Mouse (Mus musculus): ENCODE measurements around the gene Myh9.

Gene Myh9

DNA sequence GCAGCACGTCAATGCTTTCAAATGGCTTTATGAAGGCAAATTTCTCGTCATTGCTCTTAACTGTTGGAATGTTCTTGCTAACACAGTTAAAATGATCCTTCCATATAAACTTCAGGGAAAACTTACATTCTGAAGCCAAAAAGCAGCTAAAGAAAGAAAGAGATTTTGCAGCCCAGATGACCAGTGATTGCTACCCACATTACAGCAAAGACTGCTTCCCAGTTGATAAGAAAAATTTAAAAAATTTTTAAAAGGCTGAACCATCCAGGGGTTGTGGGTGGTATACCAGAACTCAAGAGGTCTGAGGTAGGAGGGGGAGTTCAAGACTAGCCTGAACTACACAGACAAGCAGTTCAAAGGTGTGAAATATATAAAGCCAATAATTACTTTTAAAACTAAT, 1.1 kb upstream of the Myh9 start:
- peak; percentile 44 for DNase-seq (ENCODE audit: low read depth)

- peak; percentile 72 for DNase-seq (ENCODE audit: low read depth)
Observed at GRCm38 (mm10) chr15:77841361-77842046, 471 bp downstream of the Myh9 start.

- peak; percentile 50 for DNase-seq (ENCODE audit: low read depth)
Observed at GRCm38 (mm10) chr15:77840450-77841360, 1.3 kb downstream of the Myh9 start.

DNA sequence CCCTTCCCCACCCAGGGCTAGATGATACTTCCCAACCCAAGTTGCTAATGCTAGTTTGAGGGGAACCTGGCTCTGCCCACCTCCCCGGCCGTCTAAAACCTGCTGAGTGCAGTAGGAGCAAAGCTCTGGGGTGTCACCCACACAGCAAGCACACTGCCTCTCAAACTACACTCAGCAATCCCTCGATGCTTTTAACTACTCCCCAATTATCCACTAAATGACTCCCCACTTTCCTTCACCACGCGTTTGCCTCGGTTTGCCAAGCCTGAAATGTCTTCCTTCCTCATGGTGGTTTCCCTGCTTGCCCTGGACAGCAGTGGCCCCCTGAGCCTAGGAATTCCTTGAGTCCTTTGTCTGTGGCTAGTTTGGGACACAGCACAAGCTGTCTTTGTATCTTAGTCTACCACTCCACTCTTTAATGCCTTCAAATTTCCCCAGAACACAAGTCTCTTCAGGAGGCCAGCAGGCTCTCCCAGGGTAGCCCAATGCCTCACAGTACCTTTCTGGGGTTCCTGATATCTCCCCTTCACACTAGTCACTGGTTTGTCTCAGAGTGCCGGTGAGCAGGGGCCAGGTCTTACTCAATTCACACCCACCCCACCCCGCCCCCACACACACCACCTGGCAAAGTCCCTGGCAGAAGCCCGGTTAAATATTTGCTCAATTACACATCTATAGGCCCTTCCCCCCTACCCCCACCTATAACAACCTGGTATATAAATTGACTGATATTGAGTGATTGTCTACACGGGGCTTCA, 2.3 kb downstream of the Myh9 start:
- DNase-seq (ENCODE audit: low read depth) = peak; percentile 45

GRCm38 (mm10) chr15:77838530-77839387, 3.2 kb downstream of the Myh9 start:
- peak; percentile 21 for DNase-seq (ENCODE audit: low read depth)

DNA sequence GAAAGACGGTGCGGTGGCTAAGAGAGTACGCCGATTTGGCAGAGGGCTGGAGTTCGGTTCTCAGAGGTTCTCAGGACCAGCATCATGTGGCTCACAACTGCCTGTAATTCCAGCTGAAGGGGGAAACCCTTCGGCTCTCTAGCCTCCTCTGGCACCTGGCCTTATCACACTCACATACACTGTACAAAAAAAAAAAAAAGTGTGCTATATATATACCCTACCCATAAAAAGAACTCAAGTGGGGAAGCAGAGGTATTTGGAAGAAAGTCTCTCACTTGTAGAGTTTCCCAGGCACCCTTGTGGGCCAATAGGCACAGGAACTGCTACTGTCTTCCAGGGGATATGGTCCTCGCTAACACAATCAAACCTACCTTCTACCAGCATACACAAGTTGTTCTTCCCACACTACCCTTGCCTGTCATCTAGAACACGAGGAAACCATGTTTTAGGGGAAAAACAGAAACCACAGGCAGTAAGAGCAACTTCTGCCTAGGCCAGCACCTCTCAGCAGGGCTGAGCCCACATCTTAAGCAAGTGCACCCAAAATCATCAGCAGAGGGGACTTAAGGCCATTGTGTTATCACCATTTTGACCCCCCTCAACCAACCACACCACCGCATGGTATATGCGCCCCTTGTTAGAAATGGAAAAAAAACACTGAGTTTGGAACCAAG, 4.4 kb downstream of the Myh9 start:
- DNase-seq (ENCODE audit: low read depth) = no peak

DNA sequence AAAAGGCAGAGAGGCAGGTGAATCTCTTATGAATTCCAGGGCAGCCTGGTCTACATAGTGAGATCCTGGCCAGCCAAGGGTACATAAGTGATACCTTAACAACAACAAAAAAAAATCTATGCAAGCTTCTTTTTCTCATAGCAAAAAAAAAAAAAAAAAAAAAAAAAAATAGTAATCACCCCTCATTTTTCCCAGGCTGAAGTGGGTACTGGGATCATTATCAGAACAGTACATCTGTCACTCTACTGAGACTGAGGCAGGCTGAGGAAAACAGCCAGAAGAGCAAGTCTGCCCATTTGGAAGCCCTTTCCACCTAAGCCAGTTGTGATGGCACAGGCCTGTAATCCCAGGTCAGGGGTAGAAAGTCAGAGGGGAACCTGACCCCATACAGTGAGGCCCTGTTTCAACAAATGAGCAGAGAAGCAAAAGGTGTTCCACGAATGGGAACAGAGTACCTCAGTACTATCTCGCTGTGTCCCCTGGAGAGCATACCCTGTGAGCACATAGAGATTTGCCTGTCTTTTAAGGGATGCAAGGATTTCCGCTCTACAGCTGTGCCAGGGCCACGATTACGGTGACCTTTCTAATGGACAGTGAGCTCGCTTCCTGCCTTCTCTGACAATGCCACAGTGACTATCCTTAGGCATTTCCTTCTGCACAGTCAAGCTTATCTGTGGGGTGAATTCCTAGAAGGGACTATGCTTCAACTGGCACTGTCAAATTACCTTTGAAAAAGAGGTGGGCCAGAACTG, 5.1 kb downstream of the Myh9 start:
- DNase-seq (ENCODE audit: low read depth) = no peak

GRCm38 (mm10) chr15:77835930-77836653, 5.9 kb downstream of the Myh9 start:
- peak; percentile 94 for DNase-seq (ENCODE audit: low read depth)

DNA sequence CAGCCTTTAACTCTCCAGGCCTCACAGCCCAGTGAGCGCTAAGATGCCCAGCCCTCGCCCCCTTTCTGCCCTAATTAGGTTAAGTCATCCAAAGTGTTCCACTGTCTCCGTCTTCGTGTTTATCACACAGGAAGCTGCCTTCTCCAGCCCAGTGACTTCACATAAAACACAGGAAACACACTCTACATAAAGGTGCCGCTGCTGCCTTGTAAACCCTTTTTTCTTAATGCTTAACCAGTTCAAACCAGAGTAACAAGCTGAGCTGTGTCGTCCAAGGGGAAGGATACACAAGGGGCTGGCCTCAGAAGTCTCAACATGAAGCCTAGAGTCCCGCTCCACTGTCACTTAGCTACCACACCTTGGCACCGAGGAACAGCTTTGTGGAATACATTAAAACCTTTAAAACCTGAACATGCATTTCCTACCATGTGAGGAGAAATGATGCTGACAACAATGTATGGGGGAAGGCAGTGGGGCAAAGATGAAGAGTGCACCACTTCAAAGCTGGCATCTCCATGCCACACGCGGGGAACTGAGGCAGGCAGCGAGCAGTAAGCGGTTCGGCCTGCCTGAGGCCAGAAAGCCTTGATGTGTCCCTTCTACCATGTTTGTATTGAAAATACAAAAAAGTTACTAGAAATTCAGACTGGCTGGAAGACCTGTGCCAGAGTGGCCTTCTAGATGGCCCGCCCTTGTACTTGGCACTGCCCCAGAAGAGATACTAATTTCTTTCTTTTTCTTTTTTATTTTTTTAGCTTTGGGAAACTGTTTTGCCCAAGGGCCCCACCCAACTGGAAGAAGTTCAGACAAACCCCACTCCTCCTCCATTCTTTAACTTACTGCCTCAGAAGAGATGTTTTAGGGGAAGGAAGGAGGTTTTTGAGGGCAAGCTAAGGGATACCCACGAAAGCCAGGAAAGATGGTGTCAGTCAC, 7.4 kb downstream of the Myh9 start:
- no peak for DNase-seq (ENCODE audit: low read depth)

GRCm38 (mm10) chr15:77833731-77834130, 8.2 kb downstream of the Myh9 start:
- DNase-seq (ENCODE audit: low read depth) = no peak

DNA sequence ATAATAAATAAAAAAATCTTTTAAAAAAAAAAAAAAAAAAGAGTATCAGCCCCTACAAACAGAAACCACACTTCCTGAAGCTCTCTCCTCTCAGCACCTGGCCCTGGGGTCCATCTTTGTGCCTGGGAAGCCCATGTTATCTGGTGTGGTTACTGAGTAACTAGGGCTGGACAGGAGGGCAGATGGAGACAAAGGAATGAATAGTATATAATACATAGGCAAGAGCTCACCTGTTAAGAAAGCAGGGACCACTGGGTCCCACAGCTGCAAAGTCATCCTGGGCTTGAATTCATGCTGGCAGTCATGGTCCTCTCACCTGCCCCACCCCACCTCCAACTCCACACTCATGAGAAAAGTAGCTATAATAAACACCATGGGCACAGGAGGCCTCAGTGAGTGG, 8.9 kb downstream of the Myh9 start:
- no peak for DNase-seq (ENCODE audit: low read depth)

GRCm38 (mm10) chr15:77832458-77832904, 9.5 kb downstream of the Myh9 start:
- DNase-seq (ENCODE audit: low read depth) = peak; percentile 50

DNA sequence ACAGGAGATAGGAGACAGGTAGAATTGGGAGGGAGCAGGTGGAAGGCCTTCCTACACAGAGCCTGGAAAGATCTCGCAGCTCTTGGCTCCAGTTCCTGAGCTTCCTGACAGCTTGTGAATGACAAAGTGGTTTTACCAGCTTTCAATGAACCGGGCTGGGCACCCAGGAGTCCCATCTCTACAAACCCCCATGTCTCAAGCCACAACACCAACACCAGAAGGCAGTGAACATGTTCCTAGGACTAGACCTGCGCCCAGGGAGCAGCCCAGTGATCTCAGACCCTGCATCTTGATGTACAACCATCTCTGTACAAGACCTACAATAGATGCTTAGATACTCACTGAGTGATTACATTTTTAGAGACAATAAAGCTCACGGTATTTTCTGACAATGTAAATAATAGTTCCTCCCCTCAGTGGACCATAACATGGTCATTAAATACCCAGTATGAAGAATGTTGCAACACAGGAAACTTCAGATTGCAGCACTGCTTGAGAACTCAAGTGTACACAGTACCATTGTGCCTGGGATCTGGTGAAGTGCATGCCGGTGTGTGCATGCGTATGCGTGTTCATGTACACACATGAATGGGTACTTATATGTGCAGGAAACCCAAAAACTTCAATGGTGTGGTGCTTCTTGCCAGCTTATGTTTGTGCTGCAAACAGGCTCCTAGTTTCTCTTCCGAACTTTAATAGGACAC, 10.1 kb downstream of the Myh9 start:
- no peak for DNase-seq (ENCODE audit: low read depth)

DNA sequence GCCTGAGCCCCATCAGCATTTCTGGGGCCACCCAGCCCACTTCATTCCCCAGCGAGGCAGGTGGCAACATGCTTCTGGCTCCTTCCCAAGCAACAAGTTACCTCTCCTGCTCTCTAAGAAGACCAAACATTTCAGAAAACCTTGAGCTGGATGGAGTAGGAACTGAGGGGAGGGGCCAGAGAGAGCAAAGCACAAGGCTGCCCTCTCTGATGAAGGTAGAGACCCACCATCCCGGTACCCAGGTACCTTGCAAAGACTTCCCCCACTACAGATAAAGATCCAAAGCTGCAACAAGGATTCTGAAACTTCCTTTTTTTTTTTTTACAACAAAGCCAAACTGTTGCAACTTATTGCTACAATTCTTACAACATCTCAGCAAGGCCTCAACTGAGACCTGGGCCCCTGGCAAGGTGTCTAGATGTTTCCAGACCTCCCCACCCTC, 10.8 kb downstream of the Myh9 start:
- no peak for DNase-seq (ENCODE audit: low read depth)

GRCm38 (mm10) chr15:77830481-77831137, 11.4 kb downstream of the Myh9 start:
- DNase-seq (ENCODE audit: low read depth) = no peak

GRCm38 (mm10) chr15:77829542-77829941, 12.4 kb downstream of the Myh9 start:
- no peak for DNase-seq (ENCODE audit: low read depth)

GRCm38 (mm10) chr15:77828910-77829309, 13.1 kb downstream of the Myh9 start:
- DNase-seq (ENCODE audit: low read depth) = no peak
